Mouse (Mus musculus) thymus, adult 2 months (tissue): Measurements from ENCODE around the gene Smad5.

ENCODE experiments used
- CTCF ChIP-seq: fragments of 200-500 bp; IDR thresholded peaks from 2 replicates; pipeline ENCODE4 v1.5.1; 2012; ENCODE audit warnings: mild to moderate bottlenecking, control low read depth, low read length, moderate library complexity, borderline replicate concordance; ENCODE audit not compliant: control insufficient read depth, poor library complexity, insufficient read depth; ENCODE audit errors: extremely low read depth
- POLR2A ChIP-seq: fragments of 200-500 bp; IDR thresholded peaks from 2 replicates; pipeline ENCODE4 v1.6.1; 2012; ENCODE audit warnings: mild to moderate bottlenecking, low read length, control low read depth, moderate library complexity; ENCODE audit not compliant: control insufficient read depth, poor library complexity, insufficient read depth; ENCODE audit errors: extremely low read depth

DNA sequence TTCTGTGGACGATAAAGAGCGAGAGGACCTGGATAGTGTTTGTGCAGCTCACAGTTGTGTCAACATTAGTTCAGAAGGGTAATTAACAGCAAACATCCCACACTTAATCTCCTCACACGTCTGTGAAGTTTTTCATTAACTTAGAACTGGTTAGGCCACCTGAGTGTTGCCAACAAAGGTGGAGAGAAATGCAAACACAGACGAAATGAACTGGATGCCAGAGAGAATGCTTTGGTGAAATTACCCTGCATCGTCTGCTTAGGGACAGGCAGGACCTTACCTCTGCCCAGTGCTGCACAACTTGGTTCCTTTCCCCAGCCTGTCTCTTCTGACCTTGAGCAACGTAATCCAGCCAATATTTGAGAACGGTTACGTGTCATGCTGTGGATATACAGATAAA lies 44.7 kb downstream of the Smad5 start:
- no peak for TF ChIP-seq CTCF
- no peak for TF ChIP-seq POLR2A
